Mouse (Mus musculus) kidney, postnatal 10 days (tissue): ENCODE results near the gene Cd200r4.

Experiments used
- DNase-seq: peaks from one replicate; pipeline ENCODE4 v3.0.0; 2021; ENCODE audit warnings: mixed read lengths

Cd200r4 gene

GRCm38 (mm10) chr16:44877595-44877994 lies 66.1 kb downstream of the Cd200r4 start:
- no peak for DNase-seq
